Mouse (Mus musculus) lung, embryonic 15.5 days (tissue): ENCODE measurements around the gene B430306N03Rik. TPM values are rescaled to one million over a fixed set of nuclear protein-coding genes. Genes with fewer than 3 reads are reported as not detected.
A peak's percentile ranks its signal among the peaks of the same experiment; 100 is the strongest.

Experiments used
- ATAC-seq: fragments of 200-750 bp; cut with Nextera tagmentation; 2 replicates; pipeline ENCODE4 v1.8.0; 2017; ENCODE audit warnings: moderate number of reproducible peaks, borderline replicate concordance; ENCODE audit not compliant: low FRiP score, low TSS enrichment; ENCODE audit errors: extremely low read depth
- H3K27ac ChIP-seq: fragments of 300-500 bp; sonication (generic); 2 replicates; pipeline ENCODE4 v1.5.1; 2015; ENCODE audit warnings: moderate library complexity, mild to moderate bottlenecking, inconsistent platforms
- H3K27me3 ChIP-seq: fragments of 300-500 bp; sonication (generic); 2 replicates; pipeline ENCODE4 v1.6.1; 2015; ENCODE audit warnings: inconsistent platforms
- H3K36me3 ChIP-seq: fragments of 300-500 bp; sonication (generic); 2 replicates; pipeline ENCODE4 v1.6.1; 2015; ENCODE audit warnings: inconsistent platforms
- H3K4me1 ChIP-seq: fragments of 300-500 bp; sonication (generic); 2 replicates; pipeline ENCODE4 v1.6.1; 2015; ENCODE audit warnings: inconsistent platforms
- H3K4me2 ChIP-seq: fragments of 300-500 bp; sonication (generic); 2 replicates; pipeline ENCODE4 v1.6.1; 2015; ENCODE audit warnings: inconsistent platforms, mild to moderate bottlenecking, moderate library complexity
- H3K4me3 ChIP-seq: fragments of 300-500 bp; sonication (generic); 2 replicates; pipeline ENCODE4 v1.5.1; 2015; ENCODE audit warnings: mild to moderate bottlenecking, inconsistent platforms
- H3K9ac ChIP-seq: fragments of 300-500 bp; sonication (generic); 2 replicates; pipeline ENCODE4 v1.6.1; 2015; ENCODE audit warnings: inconsistent platforms
- H3K9me3 ChIP-seq: fragments of 300-500 bp; sonication (generic); 2 replicates; pipeline ENCODE4 v1.6.1; 2016; ENCODE audit warnings: inconsistent platforms
- WGBS: fragments of 180-500 bp; shearing (Covaris S2); methylation state at CpG from one replicate; pipeline ENCODE4 v1.1.7; 2015; 5-methylcytosine and 5-hydroxymethylcytosine counted together
- polyA plus RNA-seq: library from polyadenylated mRNA; unstranded; fragments of >200 nt; fragmentation: Nextera tagmentation; extraction: Ambion mirVana; gene quantifications from 2 replicates; pipeline ENCODE4 v1.2.1, GENCODE M21; 2015

The B430306N03Rik gene
- polyA plus RNA-seq, 1 experiment from 2014 or later = 0.39 TPM

GRCm38 (mm10) chr17:48280943-48281738 is 34.8 kb upstream of the B430306N03Rik start:
- peak overlapping the region; percentile 29 for H3K4me3 ChIP-seq
- H3K4me1 ChIP-seq = no peaks in the 10 kb centered on the region
- H3K9ac ChIP-seq = no peak overlapping the region
- no peaks in the 10 kb centered on the region for H3K9me3 ChIP-seq
- no peaks in the 10 kb centered on the region for H3K27me3 ChIP-seq
- no peaks in the 10 kb centered on the region for H3K36me3 ChIP-seq
- no peak overlapping the region for H3K27ac ChIP-seq
- 22% methylated on average over 18 of the region's 18 CpGs for WGBS
- ATAC-seq = peak; percentile 67
- peak overlapping the region; percentile 52 for H3K4me2 ChIP-seq

GRCm38 (mm10) chr17:48281739-48282085 is 34.2 kb upstream of the B430306N03Rik start:
- H3K27me3 ChIP-seq = no peaks in the 10 kb centered on the region
- H3K4me3 ChIP-seq = peak overlapping the region; percentile 29
- no peaks in the 10 kb centered on the region for H3K4me1 ChIP-seq
- no peaks in the 10 kb centered on the region for H3K9me3 ChIP-seq
- WGBS = 1% methylated on average over 3 of the region's 3 CpGs
- H3K9ac ChIP-seq = no peak overlapping the region
- H3K27ac ChIP-seq = no peak overlapping the region
- ATAC-seq = no peak
- peak overlapping the region; percentile 52 for H3K4me2 ChIP-seq
- H3K36me3 ChIP-seq = no peaks in the 10 kb centered on the region

- Histone ChIP-seq H3K4me3 (no peak overlapping the region), H3K36me3 (no peaks in the 10 kb centered on the region), H3K27me3 (no peaks in the 10 kb centered on the region), H3K27ac (no peak overlapping the region), H3K4me2 (no peak overlapping the region), H3K9ac (no peak overlapping the region), H3K9me3 (no peaks in the 10 kb centered on the region), H3K4me1 (no peaks in the 10 kb centered on the region)
- ATAC-seq = no peak
- WGBS = 50% methylated on average over 1 of the region's 1 CpGs
Measured at GRCm38 (mm10) chr17:48286765-48287164, 29.2 kb upstream of the B430306N03Rik start.

- H3K9me3 ChIP-seq = no peaks in the 10 kb centered on the region
- WGBS = 55% methylated on average over 2 of the region's 2 CpGs
- no peak for ATAC-seq
Measured at GRCm38 (mm10) chr17:48287276-48287675, 28.7 kb upstream of the B430306N03Rik start.

GRCm38 (mm10) chr17:48293500-48294194 is 22.3 kb upstream of the B430306N03Rik start:
- H3K4me3 ChIP-seq = no peak overlapping the region
- H3K4me1 ChIP-seq = no peaks in the 10 kb centered on the region
- H3K27me3 ChIP-seq = no peaks in the 10 kb centered on the region
- H3K9ac ChIP-seq = no peak overlapping the region
- H3K36me3 ChIP-seq = no peaks in the 10 kb centered on the region
- WGBS = 76% methylated on average over 5 of the region's 5 CpGs
- H3K9me3 ChIP-seq = no peaks in the 10 kb centered on the region
- no peak for ATAC-seq
- H3K27ac ChIP-seq = no peak overlapping the region
- no peak overlapping the region for H3K4me2 ChIP-seq

More at GRCm38 (mm10) chr17:48287276-48287675, 28.7 kb upstream of the B430306N03Rik start:
- Histone ChIP-seq H3K9ac (no peak overlapping the region), H3K4me2 (no peak overlapping the region), H3K27me3 (no peaks in the 10 kb centered on the region), H3K4me1 (no peaks in the 10 kb centered on the region), H3K27ac (no peak overlapping the region), H3K36me3 (no peaks in the 10 kb centered on the region), H3K4me3 (no peak overlapping the region)

- ATAC-seq = no peak
- Histone ChIP-seq H3K36me3 (no peaks in the 10 kb centered on the region), H3K4me1 (no peaks in the 10 kb centered on the region), H3K9me3 (no peaks in the 10 kb centered on the region), H3K4me2 (no peak within 1 kb of the TSS), H3K27me3 (no peaks in the 10 kb centered on the region), H3K4me3 (no peak within 1 kb of the TSS), H3K9ac (no peak within 1 kb of the TSS), H3K27ac (no peak within 1 kb of the TSS)
- WGBS = 12% methylated on average over 3 of the region's 4 CpGs
Measured at GRCm38 (mm10) chr17:48299203-48299602, 16.7 kb upstream of the B430306N03Rik start, which contains the start of gene Treml2. Gene Treml2, plus strand, starts transcription at chr17:48299498.

- ATAC-seq = no peak
- Histone ChIP-seq H3K27me3 (no peaks in the 10 kb centered on the region), H3K27ac (no peak overlapping the region)
Measured at GRCm38 (mm10) chr17:48299756-48300155, 16.2 kb upstream of the B430306N03Rik start.

GRCm38 (mm10) chr17:48300199-48300598 is 15.7 kb upstream of the B430306N03Rik start:
- Histone ChIP-seq H3K9ac (no peak overlapping the region), H3K4me2 (no peak overlapping the region), H3K36me3 (no peaks in the 10 kb centered on the region), H3K4me1 (no peaks in the 10 kb centered on the region), H3K27ac (no peak overlapping the region), H3K4me3 (no peak overlapping the region), H3K27me3 (no peaks in the 10 kb centered on the region), H3K9me3 (no peaks in the 10 kb centered on the region)
- 60% methylated on average over 7 of the region's 7 CpGs for WGBS
- ATAC-seq = no peak

More at GRCm38 (mm10) chr17:48299756-48300155, 16.2 kb upstream of the B430306N03Rik start:
- no peaks in the 10 kb centered on the region for H3K9me3 ChIP-seq
- H3K9ac ChIP-seq = no peak overlapping the region
- no peaks in the 10 kb centered on the region for H3K4me1 ChIP-seq
- no peaks in the 10 kb centered on the region for H3K36me3 ChIP-seq
- H3K4me3 ChIP-seq = no peak overlapping the region
- H3K4me2 ChIP-seq = no peak overlapping the region
- WGBS = 58% methylated on average over 7 of the region's 7 CpGs

GRCm38 (mm10) chr17:48300861-48301260 is 15.1 kb upstream of the B430306N03Rik start:
- H3K4me2 ChIP-seq = no peak overlapping the region
- H3K9me3 ChIP-seq = no peaks in the 10 kb centered on the region
- H3K4me3 ChIP-seq = no peak overlapping the region
- no peak overlapping the region for H3K9ac ChIP-seq
- H3K27me3 ChIP-seq = no peaks in the 10 kb centered on the region
- H3K4me1 ChIP-seq = no peaks in the 10 kb centered on the region
- ATAC-seq = no peak
- no peaks in the 10 kb centered on the region for H3K36me3 ChIP-seq
- WGBS = 69% methylated on average over 9 of the region's 9 CpGs
- no peak overlapping the region for H3K27ac ChIP-seq

GRCm38 (mm10) chr17:48301792-48302191 is 14.1 kb upstream of the B430306N03Rik start:
- no peak overlapping the region for H3K9ac ChIP-seq
- H3K36me3 ChIP-seq = no peaks in the 10 kb centered on the region
- 80% methylated on average over 5 of the region's 5 CpGs for WGBS
- no peaks in the 10 kb centered on the region for H3K9me3 ChIP-seq
- H3K4me3 ChIP-seq = no peak overlapping the region
- H3K4me1 ChIP-seq = no peaks in the 10 kb centered on the region
- no peak for ATAC-seq
- no peak overlapping the region for H3K27ac ChIP-seq
- H3K4me2 ChIP-seq = no peak overlapping the region
- H3K27me3 ChIP-seq = no peaks in the 10 kb centered on the region

GRCm38 (mm10) chr17:48312124-48312523 is 3.8 kb upstream of the B430306N03Rik start:
- no peak overlapping the region for H3K9ac ChIP-seq
- no peak overlapping the region for H3K4me2 ChIP-seq
- no peaks in the 10 kb centered on the region for H3K27me3 ChIP-seq
- H3K4me3 ChIP-seq = no peak overlapping the region
- no peak for ATAC-seq
- no peak overlapping the region for H3K27ac ChIP-seq
- WGBS = 74% methylated on average over 2 of the region's 2 CpGs
- no peaks in the 10 kb centered on the region for H3K4me1 ChIP-seq
- no peaks in the 10 kb centered on the region for H3K36me3 ChIP-seq
- no peaks in the 10 kb centered on the region for H3K9me3 ChIP-seq

- Histone ChIP-seq H3K4me2 (no peak overlapping the region), H3K4me1 (no peaks in the 10 kb centered on the region), H3K27ac (no peak overlapping the region), H3K36me3 (no peaks in the 10 kb centered on the region), H3K9ac (no peak overlapping the region), H3K9me3 (no peaks in the 10 kb centered on the region), H3K4me3 (no peak overlapping the region), H3K27me3 (no peaks in the 10 kb centered on the region)
- no peak for ATAC-seq
- 87% methylated on average over 1 of the region's 1 CpGs for WGBS
Measured at GRCm38 (mm10) chr17:48318686-48319085, 2.7 kb downstream of the B430306N03Rik start.
